Mouse (Mus musculus) left cerebral cortex, adult 11 months (tissue): ENCODE measurements at regions not wholly inside any gene's neighbourhood (a gene's known extent, or its start where the extent isn't known, plus 50 kb on each side); places are given as distances from the start of the nearest gene placed in this dataset.

ENCODE experiments used
- DNase-seq: peaks from one replicate; pipeline ENCODE4 v3.0.0; 2022; ENCODE audit warnings: low spot score

DNA sequence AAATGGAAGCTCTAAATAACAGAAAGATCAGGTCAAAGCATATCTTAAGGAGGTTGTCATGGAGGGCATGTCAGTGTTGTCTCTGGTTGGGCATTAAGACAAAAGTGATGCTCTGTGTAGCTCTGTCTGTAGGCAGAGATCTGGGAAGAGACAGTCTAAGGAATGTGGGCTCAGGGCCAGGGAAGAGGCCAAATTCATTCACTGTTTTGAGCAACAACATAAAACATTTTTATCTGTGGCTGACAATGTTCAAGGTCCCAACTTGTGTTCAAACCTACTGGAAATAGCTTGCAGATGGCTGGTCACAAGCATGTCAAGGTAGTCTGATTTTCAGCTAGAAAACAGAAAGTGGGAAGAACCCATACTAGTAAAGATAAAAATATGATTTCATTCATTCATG, 374.6 kb upstream of the Fam49a start:
- no peak for DNase-seq

DNA sequence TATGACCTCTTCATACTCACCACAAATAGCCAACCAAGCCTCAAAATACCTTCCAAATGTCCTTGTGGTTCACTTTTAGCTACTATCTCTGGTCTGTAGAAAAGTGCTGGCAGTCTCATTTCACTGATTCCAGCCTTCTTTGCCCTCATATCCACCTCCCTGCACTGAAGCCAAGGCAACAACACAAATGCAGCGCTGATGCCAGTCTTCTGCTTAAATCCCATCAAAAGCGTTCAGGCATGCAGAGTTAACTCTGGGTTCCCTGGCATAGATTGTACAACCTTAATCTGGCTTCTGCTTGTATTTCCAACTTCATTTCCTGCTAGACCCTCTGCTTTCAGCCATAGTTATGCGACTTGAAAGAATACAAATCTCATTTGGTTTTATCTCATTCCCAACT, 362.9 kb upstream of the Fam49a start:
- no peak for DNase-seq

DNA sequence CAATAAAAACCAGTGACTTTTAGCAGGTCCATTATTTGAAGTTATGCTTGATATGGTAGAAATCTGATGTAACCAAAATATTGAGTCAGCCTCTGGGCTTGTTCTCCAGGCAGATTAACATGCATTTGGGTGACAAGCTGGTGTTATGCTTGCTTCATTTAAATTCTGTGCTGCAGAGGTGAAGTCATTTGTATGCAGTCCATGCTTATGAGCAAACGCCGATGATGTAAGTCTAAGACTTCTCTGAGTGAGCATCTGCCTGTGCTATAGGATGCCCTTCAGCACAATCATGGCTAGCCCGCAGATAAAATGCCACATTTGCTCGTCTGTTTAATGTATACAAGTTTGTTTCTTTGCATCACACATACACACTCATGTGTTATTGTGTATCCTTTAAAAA, 355.4 kb upstream of the Fam49a start:
- no peak for DNase-seq
